ENCODE assay signal across 23 mouse cellular contexts in the genomic region with DNA sequence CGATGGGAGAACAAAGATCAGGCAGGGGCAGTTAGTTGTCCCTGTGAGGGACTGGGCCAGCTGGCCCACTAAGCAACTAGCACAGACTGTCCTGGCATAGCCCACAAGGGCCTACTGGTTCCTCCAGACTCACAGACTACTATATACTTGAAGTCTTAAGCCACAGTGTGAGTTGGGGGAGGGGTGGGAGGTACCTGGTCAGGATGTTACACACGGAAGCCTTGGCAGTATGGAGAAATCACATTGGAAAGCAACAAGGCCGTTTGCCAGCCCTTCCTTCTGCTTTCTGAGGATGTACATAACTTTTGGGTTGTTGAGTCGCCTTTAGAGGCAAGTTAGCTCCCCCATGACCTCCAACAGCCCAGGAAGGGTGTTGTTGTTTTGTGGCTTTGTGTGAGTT. TPM values are rescaled to one million over a fixed set of nuclear protein-coding genes. Genes with fewer than 3 reads are reported as not detected.
DNase-seq lines count a peak whose midpoint lies in the region; ATAC-seq and TF ChIP-seq lines count a peak whose summit lies in the region.
"Had no signal": no experiment of that assay in that cellular context is flagged by ENCODE, and none has a peak within 500 bp of the region (broad histone marks: within the 10 kb centered on the region; RNA-seq: fewer than 3 reads in every experiment).

No protein-coding gene starts in this region.

- no peaks in the 10 kb centered on the region for H3K27me3 ChIP-seq in heart, adult 2 months (ENCODE audit: control insufficient read depth, insufficient read depth, low read length)
- H3K27me3 ChIP-seq: embryonic facial prominence, embryonic 13.5 days; forebrain, embryonic 12.5 days; hindbrain, embryonic 15.5 days; midbrain, embryonic 12.5 days had no signal

- DNase-seq in heart, adult 2 months, result no peak
- no peak for DNase-seq in heart, adult 18-20 months
- no peak for DNase-seq in layer of hippocampus, adult 2 months (ENCODE audit: low spot score in 2 of 2)
- no peak for DNase-seq in layer of hippocampus, postnatal 36 days
- DNase-seq: cerebellum, adult 2 months; cerebellum, postnatal 36 days; embryo, embryonic 11 days; heart, postnatal 36 days; kidney, adult 2 months; retina, postnatal 1 day; right cerebral cortex, postnatal 25 days; spleen, adult 18-20 months had no signal

- no peak overlapping the region for H3K9ac ChIP-seq in heart, adult 2 months (ENCODE audit: low read depth, low read length)
- H3K9ac ChIP-seq: embryonic facial prominence, embryonic 13.5 days; forebrain, embryonic 12.5 days; hindbrain, embryonic 15.5 days; liver, embryonic 14.5 days; midbrain, embryonic 12.5 days had no signal

- H3K27ac ChIP-seq in heart, adult 2 months, result peak overlapping the region; percentile 93
- H3K27ac ChIP-seq in layer of hippocampus, adult 2 months, result peak overlapping the region; percentile 83; the same call in 1 of the 2 replicates
- H3K27ac ChIP-seq in brown adipose tissue, adult 24 weeks (replicated peaks; ENCODE audit: low read depth, low read length), result peak overlapping the region; percentile 61
- H3K27ac ChIP-seq: embryonic facial prominence, embryonic 13.5 days; hindbrain, embryonic 15.5 days; kidney, postnatal 0 days; liver, embryonic 14.5 days; midbrain, embryonic 12.5 days had no signal

- peaks cover 9% of the 10 kb centered on the region for H3K36me3 ChIP-seq in heart, adult 2 months (ENCODE audit: control insufficient read depth, insufficient read depth, low read length)

- TF ChIP-seq POLR2A in heart, adult 2 months (IDR thresholded peaks at IDR 0.05; ENCODE audit: insufficient read depth, low read depth, low read length), result no peak

- peaks cover 12% of the 10 kb centered on the region for H3K4me1 ChIP-seq in heart, adult 2 months (ENCODE audit: control insufficient read depth, insufficient read depth, low read length)
- H3K4me1 ChIP-seq in brown adipose tissue, adult 24 weeks (ENCODE audit: control insufficient read depth, insufficient read depth, insufficient read length, low read length), result peaks cover 4% of the 10 kb centered on the region
- H3K4me1 ChIP-seq: hindbrain, embryonic 15.5 days; midbrain, embryonic 12.5 days had no signal

- no peak for TF ChIP-seq EP300 in heart, adult 2 months (IDR thresholded peaks at IDR 0.05; ENCODE audit: insufficient read depth, low read depth, low read length)

- H3K79me2 ChIP-seq in heart, adult 2 months (replicated peaks; ENCODE audit: control insufficient read depth, insufficient read depth, low read length), result no peaks in the 10 kb centered on the region

- TF ChIP-seq CTCF in heart, adult 2 months (IDR thresholded peaks at IDR 0.05), result no peak
- TF ChIP-seq CTCF in layer of hippocampus, adult 2 months (conservative IDR thresholded peaks at IDR 0.05), result no peak

- intact Hi-C loops in heart, adult 2 months (cut with DNase I), result no loop called here

- H3K4me3 ChIP-seq in heart, adult 2 months, result no peak overlapping the region
- H3K4me3 ChIP-seq in layer of hippocampus, adult 2 months, result no peak overlapping the region
- peak overlapping the region; percentile 27; the same call in 1 of the 2 replicates for H3K4me3 ChIP-seq in brown adipose tissue, adult 24 weeks (ENCODE audit: insufficient read depth, low read depth, low read length)
- H3K4me3 ChIP-seq: embryonic facial prominence, embryonic 13.5 days; erythroblast, embryonic 14.5 days; forebrain, embryonic 12.5 days; hindbrain, embryonic 15.5 days; midbrain, embryonic 12.5 days had no signal

- 67% methylated on average over 4 of the region's 4 CpGs for WGBS in heart, adult 2 months

- peak; percentile 68 for ATAC-seq in neutrophil, adult 5-6 weeks (ENCODE audit: extremely low read depth, insufficient number of reproducible peaks, low FRiP score, poor library complexity, severe bottlenecking)
- ATAC-seq in monocyte, adult 5-6 weeks (replicated peaks; ENCODE audit: insufficient number of reproducible peaks, low FRiP score, low TSS enrichment, poor library complexity, severe bottlenecking), result no peak
- ATAC-seq: lung, postnatal 0 days had no signal

RNA-seq across cellular contexts. Expression of gene Sun2, which starts 8.7 kb away (rescaled TPM):
- total RNA-seq in heart, adult 2 months (2021), result 10 to 100 TPM; 83.3 to 96.7 TPM
- 57.9 and 69.2 TPM in 2 replicates for polyA plus RNA-seq in heart, adult 2 months (2012; rRNA removed)
- total RNA-seq in heart, adult 18-20 months (2021), result 10 to 100 TPM; 79.1 to 89.1 TPM
- 10 to 100 TPM; 29.2 to 34.8 TPM for total RNA-seq in layer of hippocampus, adult 2 months (2021)
- 10 to 100 TPM; 25.3 to 31.9 TPM for total RNA-seq in layer of hippocampus, postnatal 36 days (2021)
- polyA plus RNA-seq in brown adipose tissue, adult 24 weeks (2012; ENCODE audit: insufficient read depth, insufficient read length, missing spikeins), result 49.2 and 105 TPM in 2 replicates
- total RNA-seq in neutrophil, adult 5-6 weeks (2017), result 268 and 275 TPM in 2 replicates
- total RNA-seq in monocyte, adult 5-6 weeks (2017), result 138 to 194 TPM (median 160 TPM) in 3 replicates

RNA-seq across cellular contexts. Expression of gene Gtpbp1, which starts 43.0 kb away (rescaled TPM):
- 10 to 100 TPM; 26.9 to 30.1 TPM for total RNA-seq in heart, adult 2 months (2021)
- 27.0 and 30.5 TPM in 2 replicates for polyA plus RNA-seq in heart, adult 2 months (2012; rRNA removed)
- 10 to 100 TPM; 26.0 to 28.8 TPM for total RNA-seq in heart, adult 18-20 months (2021)
- total RNA-seq in layer of hippocampus, adult 2 months (2021), result 10 to 100 TPM; 52.4 to 59.1 TPM
- 10 to 100 TPM; 48.6 to 51.6 TPM for total RNA-seq in layer of hippocampus, postnatal 36 days (2021)
- polyA plus RNA-seq in brown adipose tissue, adult 24 weeks (2012; ENCODE audit: insufficient read depth, insufficient read length, missing spikeins), result 15.3 and 15.4 TPM in 2 replicates
- 67.9 and 87.6 TPM in 2 replicates for total RNA-seq in neutrophil, adult 5-6 weeks (2017)
- 53.0 to 76.7 TPM (median 73.7 TPM) in 3 replicates for total RNA-seq in monocyte, adult 5-6 weeks (2017)

RNA-seq across cellular contexts. Expression of gene Dnal4, which starts 44.0 kb away (rescaled TPM):
- 10 to 100 TPM; 19.3 to 21.7 TPM for total RNA-seq in heart, adult 2 months (2021)
- 43.0 and 46.8 TPM in 2 replicates for polyA plus RNA-seq in heart, adult 2 months (2012; rRNA removed)
- total RNA-seq in heart, adult 18-20 months (2021), result 10 to 100 TPM; 16.9 to 22.0 TPM
- total RNA-seq in layer of hippocampus, adult 2 months (2021), result 10 to 100 TPM; 55.5 to 64.8 TPM
- 10 to 100 TPM; 52.4 to 53.3 TPM for total RNA-seq in layer of hippocampus, postnatal 36 days (2021)
- 10.6 and 13.5 TPM in 2 replicates for polyA plus RNA-seq in brown adipose tissue, adult 24 weeks (2012; ENCODE audit: insufficient read depth, insufficient read length, missing spikeins)
- total RNA-seq in neutrophil, adult 5-6 weeks (2017), result 11.6 and 12.2 TPM in 2 replicates
- total RNA-seq in monocyte, adult 5-6 weeks (2017), result 8.3 to 15.0 TPM (median 9.1 TPM) in 3 replicates

RNA-seq across cellular contexts. Expression of gene Josd1, which starts 45.9 kb away (rescaled TPM):
- 10 to 100 TPM; 22.1 to 24.9 TPM for total RNA-seq in heart, adult 2 months (2021)
- polyA plus RNA-seq in heart, adult 2 months (2012; rRNA removed), result 16.1 and 25.6 TPM in 2 replicates
- total RNA-seq in heart, adult 18-20 months (2021), result 10 to 100 TPM; 23.4 to 26.2 TPM
- 10 to 100 TPM; 46.0 to 47.0 TPM for total RNA-seq in layer of hippocampus, adult 2 months (2021)
- 10 to 100 TPM; 48.4 to 50.1 TPM for total RNA-seq in layer of hippocampus, postnatal 36 days (2021)
- 25.5 and 29.5 TPM in 2 replicates for polyA plus RNA-seq in brown adipose tissue, adult 24 weeks (2012; ENCODE audit: insufficient read depth, insufficient read length, missing spikeins)
- total RNA-seq in neutrophil, adult 5-6 weeks (2017), result 17.2 and 20.5 TPM in 2 replicates
- 15.8 to 20.3 TPM (median 16.9 TPM) in 3 replicates for total RNA-seq in monocyte, adult 5-6 weeks (2017)
